8 mouse cellular contexts compared by ENCODE assay signal in the genomic region with DNA sequence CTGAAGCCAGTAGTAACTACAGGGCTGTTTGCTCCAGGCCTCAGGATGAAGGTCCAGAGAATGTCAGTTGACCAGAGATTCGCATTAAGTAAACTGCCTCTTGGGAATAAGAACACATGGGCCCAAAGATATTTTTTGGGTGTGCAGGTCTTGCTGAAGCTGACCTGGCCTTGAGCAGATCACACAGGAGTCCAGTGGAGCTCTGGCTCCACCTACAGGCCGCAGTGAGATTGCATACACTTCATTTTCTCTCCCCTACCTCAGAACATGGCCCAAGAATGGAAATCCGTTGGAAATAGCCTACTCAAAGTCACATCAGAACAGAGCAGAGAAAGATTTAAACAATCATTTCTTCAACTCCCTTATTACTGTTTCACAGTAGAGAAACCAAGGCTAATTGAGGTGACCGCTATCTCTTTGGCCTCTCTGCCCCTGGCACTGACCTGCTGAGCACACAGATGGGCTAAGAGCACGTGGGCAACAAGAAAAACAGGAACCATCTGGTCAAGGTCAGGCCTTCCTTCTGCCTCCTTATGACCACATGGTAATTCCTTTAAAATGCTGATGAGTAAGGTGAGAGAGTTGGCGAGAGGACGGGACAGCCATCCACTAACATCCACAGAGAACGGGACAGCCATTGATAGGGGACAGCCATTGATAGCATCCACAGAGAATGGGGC. TPM values are rescaled to one million over a fixed set of nuclear protein-coding genes. Genes with fewer than 3 reads are reported as not detected.
DNase-seq lines count a peak whose midpoint lies in the region; ATAC-seq and TF ChIP-seq lines count a peak whose summit lies in the region.

No protein-coding gene starts in this region.

- no peak overlapping the region for H3K9ac ChIP-seq in kidney, embryonic 16.5 days (replicated peaks; ENCODE audit: low read length)
- H3K9ac ChIP-seq in liver, embryonic 16.5 days (ENCODE audit: low read depth, low read length), result no peak overlapping the region

- H3K4me3 ChIP-seq in cortical plate, adult 2 months (ENCODE audit: insufficient read depth, low read length), result no peak overlapping the region
- no peak overlapping the region for H3K4me3 ChIP-seq in kidney, embryonic 16.5 days (ENCODE audit: low read length)
- H3K4me3 ChIP-seq in liver, embryonic 16.5 days (ENCODE audit: low read depth, low read length), result no peak overlapping the region
- H3K4me3 ChIP-seq in olfactory bulb, adult 2 months (ENCODE audit: insufficient read depth, low read depth, low read length), result no peak overlapping the region

- peak; percentile 64 to 73 for DNase-seq in adrenal gland, adult 18-20 months (ENCODE audit: low spot score in 2 of 2)
- DNase-seq in gastrocnemius, postnatal 25 days, result peak; percentile 42
- DNase-seq in testis, postnatal 14 days (ENCODE audit: low spot score), result peak; percentile 27

- H3K4me1 ChIP-seq in cortical plate, adult 2 months (ENCODE audit: control insufficient read depth, insufficient read depth, low read length), result peaks cover 2% of the 10 kb centered on the region
- peaks cover 20% of the 10 kb centered on the region for H3K4me1 ChIP-seq in kidney, embryonic 16.5 days (ENCODE audit: insufficient read depth, low read length)
- H3K4me1 ChIP-seq in liver, embryonic 16.5 days (ENCODE audit: control insufficient read depth, low read depth, low read length), result no peaks in the 10 kb centered on the region; the same call in 1 of the 2 replicates
- no peaks in the 10 kb centered on the region for H3K4me1 ChIP-seq in olfactory bulb, adult 2 months (ENCODE audit: control insufficient read depth, insufficient read depth, low read length)

- H3K36me3 ChIP-seq in kidney, embryonic 16.5 days (ENCODE audit: insufficient read depth, low read length), result peaks cover 6% of the 10 kb centered on the region
- peaks cover 6% of the 10 kb centered on the region for H3K36me3 ChIP-seq in liver, embryonic 16.5 days (ENCODE audit: control insufficient read depth, insufficient read depth)

- no peak for TF ChIP-seq POLR2A in cortical plate, adult 2 months (IDR thresholded peaks at IDR 0.05; ENCODE audit: extremely low read depth, insufficient read depth, low read length)
- no peak for TF ChIP-seq POLR2A in olfactory bulb, adult 2 months (IDR thresholded peaks at IDR 0.05; ENCODE audit: insufficient read depth, low read depth, low read length)

- H3K4me2 ChIP-seq in kidney, embryonic 16.5 days (replicated peaks; ENCODE audit: low read depth, low read length), result no peak overlapping the region
- no peak overlapping the region for H3K4me2 ChIP-seq in liver, embryonic 16.5 days (ENCODE audit: low read depth, low read length)

- no peaks in the 10 kb centered on the region for H3K9me3 ChIP-seq in kidney, embryonic 16.5 days (ENCODE audit: low read length)
- no peaks in the 10 kb centered on the region for H3K9me3 ChIP-seq in liver, embryonic 16.5 days (replicated peaks; ENCODE audit: control insufficient read depth, low read length)

- H3K27ac ChIP-seq in cortical plate, adult 2 months (ENCODE audit: insufficient read depth, low read length), result no peak overlapping the region
- H3K27ac ChIP-seq in kidney, embryonic 16.5 days (ENCODE audit: low read length), result no peak overlapping the region
- no peak overlapping the region for H3K27ac ChIP-seq in liver, embryonic 16.5 days (ENCODE audit: low read length)
- no peak overlapping the region for H3K27ac ChIP-seq in olfactory bulb, adult 2 months (ENCODE audit: insufficient read depth, low read depth, low read length)

- TF ChIP-seq CTCF in cortical plate, adult 2 months (IDR thresholded peaks at IDR 0.05; ENCODE audit: extremely low read depth, insufficient read depth, low read length), result peak; percentile 98
- peak; percentile 83 for TF ChIP-seq CTCF in olfactory bulb, adult 2 months (IDR thresholded peaks at IDR 0.05; ENCODE audit: insufficient read depth, low read depth, low read length)

- no peaks in the 10 kb centered on the region for H3K27me3 ChIP-seq in kidney, embryonic 16.5 days (ENCODE audit: insufficient read depth, low read length)
- H3K27me3 ChIP-seq in liver, embryonic 16.5 days (ENCODE audit: control insufficient read depth, insufficient read depth, low read depth, low read length), result no peaks in the 10 kb centered on the region

- WGBS in kidney, embryonic 16.5 days, result 39% methylated on average over 8 of the region's 8 CpGs
- 35% methylated on average over 8 of the region's 8 CpGs for WGBS in liver, embryonic 16.5 days (ENCODE audit: insufficient replicate concordance)
- 57% methylated on average over 8 of the region's 8 CpGs for WGBS in olfactory bulb, adult 2 months

- ATAC-seq in CD4-positive, CD25-positive, alpha-beta regulatory T cell, adult 4 months, result peak; percentile 62
- ATAC-seq in kidney, embryonic 16.5 days (ENCODE audit: low FRiP score, low TSS enrichment), result 0 out of 2 replicates have a peak, but pooled peaks have one; percentile 39
- ATAC-seq in liver, embryonic 16.5 days (ENCODE audit: low read depth), result 0 out of 2 replicates have a peak, but pooled peaks have one; percentile 39

RNA-seq across cellular contexts. Expression of gene Oxnad1, which starts 8.1 kb away (rescaled TPM):
- 10 to 100 TPM; 14.8 to 25.3 TPM for polyA plus RNA-seq in CD4-positive, CD25-positive, alpha-beta regulatory T cell, adult 4 months (2017; shearing (Covaris generic))
- 10 to 100 TPM; 32.5 to 45.4 TPM for total RNA-seq in adrenal gland, adult 18-20 months (2021)
- polyA plus RNA-seq in cortical plate, adult 2 months (2012; rRNA removed), result 20.5 and 21.1 TPM in 2 replicates
- total RNA-seq in gastrocnemius, postnatal 25 days (2021), result 10 to 100 TPM; 21.9 to 22.9 TPM
- 35.2 and 36.9 TPM in 2 replicates for polyA plus RNA-seq in kidney, embryonic 16.5 days (2015; fragmentation: Nextera tagmentation; extraction: Ambion mirVana)
- 13.0 and 16.9 TPM in 2 replicates for polyA plus RNA-seq in liver, embryonic 16.5 days (2015; fragmentation: Nextera tagmentation; extraction: Ambion mirVana)
- polyA plus RNA-seq in olfactory bulb, adult 2 months (2012; ENCODE audit: insufficient read depth, insufficient read length, low replicate concordance, missing spikeins), result not detected in 2 replicates

RNA-seq across cellular contexts. Expression of gene Dph3, which starts 8.5 kb away (rescaled TPM):
- polyA plus RNA-seq in CD4-positive, CD25-positive, alpha-beta regulatory T cell, adult 4 months (2017; shearing (Covaris generic)), result 10 to 100 TPM; 55.6 to 63.5 TPM
- total RNA-seq in adrenal gland, adult 18-20 months (2021), result 10 to 100 TPM; 56.0 to 61.3 TPM
- polyA plus RNA-seq in cortical plate, adult 2 months (2012; rRNA removed), result 41.9 and 46.3 TPM in 2 replicates
- 100 to 1,000 TPM; 107 to 108 TPM for total RNA-seq in gastrocnemius, postnatal 25 days (2021)
- polyA plus RNA-seq in kidney, embryonic 16.5 days (2015; fragmentation: Nextera tagmentation; extraction: Ambion mirVana), result 88.1 and 90.9 TPM in 2 replicates
- 48.0 and 60.6 TPM in 2 replicates for polyA plus RNA-seq in liver, embryonic 16.5 days (2015; fragmentation: Nextera tagmentation; extraction: Ambion mirVana)
- polyA plus RNA-seq in olfactory bulb, adult 2 months (2012; ENCODE audit: insufficient read depth, insufficient read length, low replicate concordance, missing spikeins), result not detected in 2 replicates

RNA-seq across cellular contexts. Expression of gene Galnt15, which starts 48.2 kb away (rescaled TPM):
- not detected for polyA plus RNA-seq in CD4-positive, CD25-positive, alpha-beta regulatory T cell, adult 4 months (2017; shearing (Covaris generic))
- total RNA-seq in adrenal gland, adult 18-20 months (2021), result 10 to 100 TPM in 1 of 2 experiments, 1 to 10 TPM in 1; 9.1 to 10.7 TPM
- polyA plus RNA-seq in cortical plate, adult 2 months (2012; rRNA removed), result 1.3 and 2.1 TPM in 2 replicates
- 1 to 10 TPM; 3.2 to 6.9 TPM for total RNA-seq in gastrocnemius, postnatal 25 days (2021)
- polyA plus RNA-seq in kidney, embryonic 16.5 days (2015; fragmentation: Nextera tagmentation; extraction: Ambion mirVana), result 0.61 and 0.66 TPM in 2 replicates
- 0.01 TPM in 1 of 2 replicates, not detected in the other for polyA plus RNA-seq in liver, embryonic 16.5 days (2015; fragmentation: Nextera tagmentation; extraction: Ambion mirVana)
- not detected in 2 replicates for polyA plus RNA-seq in olfactory bulb, adult 2 months (2012; ENCODE audit: insufficient read depth, insufficient read length, low replicate concordance, missing spikeins)

Comparison
In these comparisons a context has a peak if more than half of its experiments do, and no peak if none do; other contexts are left out.
1. RNA of gene Oxnad1, which starts 8.1 kb away (polyA plus RNA-seq): 35.2 to 36.9 TPM in kidney, embryonic 16.5 days, 14.8 to 25.3 TPM in CD4-positive, CD25-positive, alpha-beta regulatory T cell, adult 4 months, 20.5 to 21.1 TPM in cortical plate, adult 2 months and 13.0 to 16.9 TPM in liver, embryonic 16.5 days; not detected in olfactory bulb, adult 2 months; every median in the first group is over 10 times any median in the second.
2. RNA of gene Dph3, which starts 8.5 kb away (polyA plus RNA-seq): 88.1 to 90.9 TPM in kidney, embryonic 16.5 days, 55.6 to 63.5 TPM in CD4-positive, CD25-positive, alpha-beta regulatory T cell, adult 4 months, 48.0 to 60.6 TPM in liver, embryonic 16.5 days and 41.9 to 46.3 TPM in cortical plate, adult 2 months; not detected in olfactory bulb, adult 2 months; every median in the first group is over 10 times any median in the second.
3. Peak in every context shown above with its lines, with median percentiles within 50 percentile points of each other: ATAC-seq and DNase-seq.